Mouse (Mus musculus) liver, embryonic 14.5 days (tissue): ENCODE data around the gene 5730522E02Rik.

ENCODE experiments used
- CTCF ChIP-seq: IDR thresholded peaks from 2 replicates; pipeline ENCODE4 v1.5.1; 2016; ENCODE audit warnings: antibody characterized with exemption, low read depth, control low read depth
- EP300 ChIP-seq: IDR thresholded peaks from 2 replicates; pipeline ENCODE4 v1.6.1; 2016; ENCODE audit warnings: antibody characterized with exemption, low read depth

GRCm38 (mm10) chr11:25646282-25646681, 564.3 kb downstream of the 5730522E02Rik start:
- TF ChIP-seq CTCF: no peak
- TF ChIP-seq EP300: no peak
